Mouse (Mus musculus) right cerebral cortex, postnatal 36 days (tissue): Measurements from ENCODE around the gene Hoxa5.

ENCODE experiments used
- DNase-seq, 2 experiments: peaks; one replicate each; pipeline ENCODE4 v3.0.0; 2022; ENCODE audit warnings: low spot score in 2 of 2, mixed read lengths in 1 of 2

Hoxa5 gene

GRCm38 (mm10) chr6:52227470-52228222 lies 23.3 kb upstream of the Hoxa5 start:
- DNase-seq, result no peak

GRCm38 (mm10) chr6:52226569-52227257 lies 22.3 kb upstream of the Hoxa5 start:
- no peak for DNase-seq

GRCm38 (mm10) chr6:52225612-52226568 lies 21.5 kb upstream of the Hoxa5 start:
- DNase-seq, result no peak

GRCm38 (mm10) chr6:52224895-52225611 lies 20.7 kb upstream of the Hoxa5 start:
- DNase-seq, result no peak

GRCm38 (mm10) chr6:52223939-52224760 lies 19.8 kb upstream of the Hoxa5 start:
- no peak for DNase-seq

GRCm38 (mm10) chr6:52222729-52223128 lies 18.3 kb upstream of the Hoxa5 start:
- DNase-seq, result no peak

- DNase-seq, result no peak
Measured at GRCm38 (mm10) chr6:52221993-52222685, 17.8 kb upstream of the Hoxa5 start.

- DNase-seq, result peak; percentile 36 to 50
Measured at GRCm38 (mm10) chr6:52221337-52221992, 17.1 kb upstream of the Hoxa5 start, which contains the start of gene Hoxa7. Hoxa7 (minus strand) TSS chr6:52221854.

- no peak for DNase-seq
Measured at GRCm38 (mm10) chr6:52220865-52221310, 16.5 kb upstream of the Hoxa5 start.

GRCm38 (mm10) chr6:52220003-52220864 lies 15.8 kb upstream of the Hoxa5 start:
- DNase-seq, result no peak

- no peak for DNase-seq
Measured at GRCm38 (mm10) chr6:52219234-52219942, 15.0 kb upstream of the Hoxa5 start.

- DNase-seq, result no peak
Measured at GRCm38 (mm10) chr6:52218643-52219215, 14.3 kb upstream of the Hoxa5 start.

- no peak for DNase-seq
Measured at GRCm38 (mm10) chr6:52217895-52218642, 13.7 kb upstream of the Hoxa5 start.

GRCm38 (mm10) chr6:52217459-52217768 lies 13.0 kb upstream of the Hoxa5 start:
- DNase-seq, result no peak

- DNase-seq, result no peak
Measured at GRCm38 (mm10) chr6:52216691-52217458, 12.5 kb upstream of the Hoxa5 start.
